Mouse (Mus musculus): ENCODE measurements at regions not wholly inside any gene's neighbourhood (a gene's known extent, or its start where the extent isn't known, plus 50 kb on each side); places are given as distances from the start of the nearest gene placed in this dataset.

GRCm38 (mm10) chr3:26465158-26465557 is 132.9 kb upstream of the Nlgn1 start:
- peak in 1 of 2 experiments; percentile 12 for DNase-seq (ENCODE audit: extremely low spot score in 1 of 2, low spot score in 2 of 2)
- intact Hi-C loops (cut with DNase I) = no loop called here

- DNase-seq (ENCODE audit: extremely low spot score in 1 of 2, low spot score in 2 of 2) = no peak
- intact Hi-C loops (cut with DNase I) = no loop called here
Observed at GRCm38 (mm10) chr3:26454921-26455320, 122.7 kb upstream of the Nlgn1 start.

- intact Hi-C loops (cut with DNase I) = no loop called here
- DNase-seq (ENCODE audit: extremely low spot score in 1 of 2, low spot score in 2 of 2) = no peak
Observed at GRCm38 (mm10) chr3:26437800-26438404, 105.6 kb upstream of the Nlgn1 start.
